Comparison of ENCODE assay signal across 9 mouse cellular contexts in the genomic region with DNA sequence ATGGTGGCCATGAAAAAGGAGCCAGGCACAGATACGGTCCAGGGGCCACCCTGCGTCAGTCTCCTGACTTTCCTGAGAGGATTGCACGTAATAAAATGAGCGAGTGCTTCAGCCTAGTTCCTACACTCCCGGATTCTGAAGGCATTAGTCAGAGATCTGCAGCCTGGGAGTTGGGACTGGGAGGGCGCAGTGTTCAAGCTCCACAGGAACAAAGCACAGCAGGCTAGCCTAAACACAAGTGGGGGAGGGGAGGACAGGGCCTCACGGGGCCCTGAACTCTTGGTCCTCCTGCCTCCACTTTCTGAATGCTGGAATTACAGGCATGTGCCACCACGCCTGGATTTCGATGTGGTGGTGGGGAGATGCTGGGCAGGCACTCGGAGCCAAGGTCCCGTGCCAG. TPM values are rescaled to one million over a fixed set of nuclear protein-coding genes. Genes with fewer than 3 reads are reported as not detected.
DNase-seq lines count a peak whose midpoint lies in the region; ATAC-seq lines count a peak whose summit lies in the region.
"Had no signal": no experiment of that assay in that cellular context is flagged by ENCODE, and none has a peak within 500 bp of the region (broad histone marks: within the 10 kb centered on the region; RNA-seq: fewer than 3 reads in every experiment).

No protein-coding gene starts in this region.

- no peaks in the 10 kb centered on the region for H3K27me3 ChIP-seq in heart, embryonic 15.5 days
- H3K27me3 ChIP-seq in embryonic facial prominence, embryonic 14.5 days (replicated peaks; ENCODE audit: control insufficient read depth, insufficient read depth, low read length), result no peaks in the 10 kb centered on the region
- H3K27me3 ChIP-seq in lung, embryonic 16.5 days (ENCODE audit: control insufficient read depth, insufficient read depth, low read depth, low read length), result no peaks in the 10 kb centered on the region

- H3K27ac ChIP-seq in heart, embryonic 15.5 days, result peak overlapping the region; percentile 87
- peak overlapping the region; percentile 95 for H3K27ac ChIP-seq in embryonic facial prominence, embryonic 14.5 days (replicated peaks; ENCODE audit: low read depth, low read length)
- H3K27ac ChIP-seq in lung, embryonic 16.5 days (ENCODE audit: low read length), result peak overlapping the region; percentile 99

- H3K4me1 ChIP-seq in heart, embryonic 15.5 days (replicated peaks), result peaks cover 86% of the 10 kb centered on the region
- peaks cover 54% of the 10 kb centered on the region for H3K4me1 ChIP-seq in embryonic facial prominence, embryonic 14.5 days (ENCODE audit: control insufficient read depth, insufficient read depth, low read length)
- peaks cover 90% of the 10 kb centered on the region for H3K4me1 ChIP-seq in lung, embryonic 16.5 days (replicated peaks; ENCODE audit: control insufficient read depth, insufficient read depth, low read length)

- ATAC-seq in heart, embryonic 15.5 days (replicated peaks; ENCODE audit: insufficient number of reproducible peaks, insufficient read depth, low FRiP score, low read depth), result no peak
- ATAC-seq in embryonic facial prominence, embryonic 14.5 days (ENCODE audit: low read depth), result no peak
- ATAC-seq in lung, embryonic 16.5 days (ENCODE audit: low read depth), result peak; percentile 8; the same call in 1 of the 2 replicates
- ATAC-seq: inflammation-experienced regulatory T-cells, adult 6 months had no signal

- DNase-seq in heart, adult 9 months (ENCODE audit: low spot score in 2 of 2), result no peak
- peak; percentile 70 for DNase-seq in ES-CJ7 (ENCODE audit: low read depth, low spot score)
- DNase-seq in embryonic facial prominence, embryonic 14.5 days (ENCODE audit: low spot score), result peak; percentile 65
- DNase-seq in cerebellum, adult 11-12 months, result no peak
- no peak for DNase-seq in right cerebral cortex, postnatal 4 days
- no peak for DNase-seq in spleen, postnatal 36 days (ENCODE audit: low spot score in 2 of 2)

- 36% methylated on average over 11 of the region's 11 CpGs for WGBS in heart, embryonic 15.5 days
- 32% methylated on average over 10 of the region's 11 CpGs for WGBS in embryonic facial prominence, embryonic 14.5 days
- WGBS in lung, embryonic 16.5 days, result 32% methylated on average over 11 of the region's 11 CpGs

- no peak overlapping the region for H3K9ac ChIP-seq in heart, embryonic 15.5 days
- H3K9ac ChIP-seq in embryonic facial prominence, embryonic 14.5 days (ENCODE audit: low read depth, low read length), result 0 out of 2 replicates have a peak overlapping the region, but pooled peaks have one; percentile 40
- peak overlapping the region; percentile 65; the same call in 1 of the 2 replicates for H3K9ac ChIP-seq in lung, embryonic 16.5 days (ENCODE audit: low read length)

- H3K36me3 ChIP-seq in heart, embryonic 15.5 days, result peaks cover 46% of the 10 kb centered on the region
- peaks cover 68% of the 10 kb centered on the region for H3K36me3 ChIP-seq in embryonic facial prominence, embryonic 14.5 days (ENCODE audit: control insufficient read depth, insufficient read depth, low read length)
- peaks cover 32% of the 10 kb centered on the region for H3K36me3 ChIP-seq in lung, embryonic 16.5 days (ENCODE audit: control insufficient read depth, insufficient read depth, low read length)

- H3K4me2 ChIP-seq in heart, embryonic 15.5 days, result peak overlapping the region; percentile 6; the same call in 1 of the 2 replicates
- peak overlapping the region; percentile 37; the same call in 1 of the 2 replicates for H3K4me2 ChIP-seq in embryonic facial prominence, embryonic 14.5 days (ENCODE audit: low read depth, low read length)
- peak overlapping the region; percentile 3 for H3K4me2 ChIP-seq in lung, embryonic 16.5 days (ENCODE audit: low read depth, low read length)

- no peak overlapping the region for H3K4me3 ChIP-seq in heart, embryonic 15.5 days
- H3K4me3 ChIP-seq in embryonic facial prominence, embryonic 14.5 days (ENCODE audit: low read depth, low read length), result no peak overlapping the region
- H3K4me3 ChIP-seq in lung, embryonic 16.5 days (ENCODE audit: low read length), result no peak overlapping the region

- no peaks in the 10 kb centered on the region for H3K9me3 ChIP-seq in heart, embryonic 15.5 days (replicated peaks)
- H3K9me3 ChIP-seq in embryonic facial prominence, embryonic 14.5 days (ENCODE audit: control insufficient read depth, low read length), result no peaks in the 10 kb centered on the region
- H3K9me3 ChIP-seq in lung, embryonic 16.5 days (ENCODE audit: control insufficient read depth, low read length), result no peaks in the 10 kb centered on the region

RNA-seq across cellular contexts. Expression of a gene that starts 7.7 kb away (rescaled TPM):
- polyA plus RNA-seq in heart, embryonic 15.5 days (2015; fragmentation: Nextera tagmentation; extraction: Ambion mirVana), result 93.8 and 113 TPM in 2 replicates
- polyA plus RNA-seq in embryonic facial prominence, embryonic 14.5 days (2014; fragmentation: Nextera tagmentation; extraction: Ambion mirVana), result 111 and 115 TPM in 2 replicates
- polyA plus RNA-seq in lung, embryonic 16.5 days (2015; fragmentation: Nextera tagmentation; extraction: Ambion mirVana), result 200 and 214 TPM in 2 replicates

RNA-seq across cellular contexts. Expression of a gene that starts 7.8 kb away (rescaled TPM):
- 36.2 and 47.5 TPM in 2 replicates for polyA plus RNA-seq in heart, embryonic 15.5 days (2015; fragmentation: Nextera tagmentation; extraction: Ambion mirVana)
- polyA plus RNA-seq in embryonic facial prominence, embryonic 14.5 days (2014; fragmentation: Nextera tagmentation; extraction: Ambion mirVana), result 44.5 and 47.5 TPM in 2 replicates
- polyA plus RNA-seq in lung, embryonic 16.5 days (2015; fragmentation: Nextera tagmentation; extraction: Ambion mirVana), result 52.5 and 54.1 TPM in 2 replicates

Comparison
In these comparisons a context has a peak if more than half of its experiments do, and no peak if none do; other contexts are left out.
1. DNase-seq: peak in ES-CJ7 (single experiment) and embryonic facial prominence, embryonic 14.5 days (single experiment); none in heart, adult 9 months (0 of 2), cerebellum, adult 11-12 months (single experiment), right cerebral cortex, postnatal 4 days (single experiment) and spleen, postnatal 36 days (0 of 2).
2. Peak in every context shown above with its lines, with median percentiles within 50 percentile points of each other: H3K27ac ChIP-seq and H3K4me2 ChIP-seq.